Mouse (Mus musculus): ENCODE data around the gene Luc7l. TPM values are rescaled to one million over a fixed set of nuclear protein-coding genes. Genes with fewer than 3 reads are reported as not detected.
"Not testable (repeated sequence)": the region's sequence is repeated elsewhere in the genome, so short reads cannot be mapped to it uniquely, and the experiment has no call there.

Luc7l gene
- total and polyA plus RNA-seq, 2 experiments from 2014 or later: 88.4 to 120 TPM

DNA sequence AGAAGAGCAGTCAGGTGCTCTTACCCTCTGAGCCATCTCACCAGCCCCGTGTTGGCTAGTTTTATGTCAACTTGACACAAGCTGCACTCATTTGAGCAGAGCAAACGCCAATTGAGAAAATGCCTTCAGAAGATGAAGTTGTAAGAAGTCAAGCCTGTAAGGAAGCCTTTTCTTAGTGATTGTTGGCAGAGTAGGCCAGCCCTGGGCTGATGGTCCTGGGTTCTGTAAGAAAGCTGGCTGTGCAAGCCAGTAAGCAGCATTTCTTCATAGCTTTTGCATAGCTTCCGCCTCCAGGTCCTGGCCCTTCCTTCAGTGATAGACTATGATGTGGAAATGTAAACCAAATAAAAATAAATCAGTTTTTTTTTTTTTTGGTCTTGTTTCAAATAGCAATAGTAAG is 19.9 kb downstream of the Luc7l start:
- WGBS: 89% methylated on average over 3 of the region's 3 CpGs
- H3K36me3 ChIP-seq (ENCODE audit: insufficient read depth): peaks cover 64% of the 10 kb centered on the region

GRCm38 (mm10) chr17:26275933-26276332 is 23.2 kb downstream of the Luc7l start:
- no peak for ATAC-seq
- H3K4me2 ChIP-seq (ENCODE audit: low read depth): no peak overlapping the region
- no peak for DNase-seq
- 86% methylated on average over 13 of the region's 13 CpGs for WGBS
- H3K9ac ChIP-seq: no peak overlapping the region
- no peaks in the 10 kb centered on the region for H3K4me1 ChIP-seq (ENCODE audit: insufficient read depth)
- H3K36me3 ChIP-seq (ENCODE audit: insufficient read depth): peaks cover 70% of the 10 kb centered on the region
- H3K4me3 ChIP-seq (ENCODE audit: low read depth, low read length): no peak overlapping the region
- H3K9me3 ChIP-seq (ENCODE audit: low read length): no peaks in the 10 kb centered on the region
- no peaks in the 10 kb centered on the region for H3K27me3 ChIP-seq (ENCODE audit: insufficient read depth, low read length)
- H3K27ac ChIP-seq (ENCODE audit: low read depth, low read length): no peak overlapping the region
- no peak for TF ChIP-seq CTCF (IDR thresholded peaks at IDR 0.05; ENCODE audit: low read depth)

More for the DNA sequence above, 19.9 kb downstream of the Luc7l start:
- no peak overlapping the region for H3K4me3 ChIP-seq (ENCODE audit: low read depth, low read length)
- no peak overlapping the region for H3K4me2 ChIP-seq (ENCODE audit: low read depth)
- no peak for ATAC-seq
- H3K9ac ChIP-seq: no peak overlapping the region
- no peaks in the 10 kb centered on the region for H3K4me1 ChIP-seq (ENCODE audit: insufficient read depth)
- no peak for DNase-seq
- H3K27ac ChIP-seq (ENCODE audit: low read depth, low read length): no peak overlapping the region
- no peaks in the 10 kb centered on the region for H3K9me3 ChIP-seq (ENCODE audit: low read length)
- TF ChIP-seq CTCF (IDR thresholded peaks at IDR 0.05; ENCODE audit: low read depth): no peak
- no peaks in the 10 kb centered on the region for H3K27me3 ChIP-seq (ENCODE audit: insufficient read depth, low read length)

GRCm38 (mm10) chr17:26276711-26277110 is 24.0 kb downstream of the Luc7l start:
- Histone ChIP-seq H3K4me2 (ENCODE audit: low read depth) (no peak overlapping the region), H3K9me3 (ENCODE audit: low read length) (no peaks in the 10 kb centered on the region), H3K36me3 (ENCODE audit: insufficient read depth) (peaks cover 71% of the 10 kb centered on the region), H3K27me3 (ENCODE audit: insufficient read depth, low read length) (no peaks in the 10 kb centered on the region), H3K4me1 (ENCODE audit: insufficient read depth) (no peaks in the 10 kb centered on the region), H3K4me3 (ENCODE audit: low read depth, low read length) (no peak overlapping the region), H3K9ac (no peak overlapping the region), H3K27ac (ENCODE audit: low read depth, low read length) (no peak overlapping the region)
- WGBS: 95% methylated on average over 4 of the region's 4 CpGs
- ATAC-seq: no peak; the same call in 1 of the 2 replicates
- TF ChIP-seq CTCF (IDR thresholded peaks at IDR 0.05; ENCODE audit: low read depth): peak; percentile 79
- peak; percentile 67 for DNase-seq

DNA sequence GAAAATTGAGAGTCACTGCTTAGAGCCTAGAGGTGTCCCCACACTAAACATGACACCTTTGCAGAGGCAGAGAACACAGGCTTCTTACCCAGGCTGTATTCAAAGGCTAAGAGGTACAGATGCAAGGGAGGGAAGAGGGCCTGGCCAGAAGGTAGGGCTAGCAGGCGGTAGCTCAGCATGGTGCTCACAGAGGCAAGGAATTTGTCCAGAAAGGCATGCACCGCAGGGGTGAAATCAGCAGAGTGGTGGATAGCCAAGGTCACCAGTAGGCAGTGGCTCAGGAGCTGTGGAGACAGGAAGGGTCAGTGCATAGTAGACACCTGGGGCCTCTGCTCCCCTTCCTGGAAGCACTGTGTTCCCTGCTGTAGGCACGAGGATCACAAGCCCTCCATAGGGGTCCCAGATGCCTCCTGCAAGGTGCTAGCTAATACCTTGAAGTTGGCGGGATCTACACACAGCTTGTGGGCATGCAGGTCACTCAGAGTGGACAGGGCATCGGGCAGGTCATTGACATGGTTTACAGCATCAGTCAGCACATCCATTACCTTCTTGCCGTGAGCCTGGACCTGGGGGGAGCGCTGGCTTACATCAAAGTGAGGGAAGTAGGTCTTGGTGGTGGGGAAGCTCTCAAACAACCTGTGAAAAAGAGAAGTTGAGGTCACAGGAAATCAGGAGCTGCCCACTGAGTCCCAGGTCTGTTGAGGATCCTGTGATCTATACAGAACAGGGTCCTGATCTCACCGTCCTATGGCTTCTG is 33.7 kb downstream of the Luc7l start:
- no peak overlapping the region for H3K27ac ChIP-seq (ENCODE audit: low read depth, low read length)
- no peaks in the 10 kb centered on the region for H3K4me1 ChIP-seq (ENCODE audit: insufficient read depth)
- WGBS: 88% methylated on average over 8 of the region's 8 CpGs
- no peaks in the 10 kb centered on the region for H3K9me3 ChIP-seq (ENCODE audit: low read length)
- H3K9ac ChIP-seq: no peak overlapping the region
- H3K4me3 ChIP-seq (ENCODE audit: low read depth, low read length): no peak overlapping the region
- ATAC-seq (no peak), DNase-seq (no peak)
- no peaks in the 10 kb centered on the region for H3K27me3 ChIP-seq (ENCODE audit: insufficient read depth, low read length)
- H3K4me2 ChIP-seq (ENCODE audit: low read depth): no peak overlapping the region
- no peak for TF ChIP-seq CTCF (IDR thresholded peaks at IDR 0.05; ENCODE audit: low read depth)
- peaks cover 77% of the 10 kb centered on the region for H3K36me3 ChIP-seq (ENCODE audit: insufficient read depth)

DNA sequence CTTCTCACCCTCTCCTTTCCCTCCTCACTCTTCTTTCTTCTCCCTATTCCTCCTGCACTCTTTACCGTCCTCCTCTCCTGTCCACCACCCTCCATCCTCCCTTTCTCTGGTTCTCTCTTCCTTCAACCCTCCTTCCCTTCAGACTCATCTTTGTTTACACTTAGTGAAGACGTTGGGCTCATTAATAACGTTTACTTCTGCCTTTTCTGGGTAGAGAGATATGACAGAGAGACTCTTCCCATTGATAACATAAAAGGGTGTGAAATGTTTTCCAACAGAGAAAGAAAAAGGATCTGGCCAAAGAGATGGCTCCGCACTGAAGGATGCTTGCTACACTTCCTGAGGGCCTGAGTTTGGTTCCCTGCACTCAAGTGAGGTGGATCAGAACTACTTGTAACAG is 36.8 kb downstream of the Luc7l start:
- H3K9me3 ChIP-seq (ENCODE audit: low read length): no peaks in the 10 kb centered on the region
- H3K36me3 ChIP-seq (ENCODE audit: insufficient read depth): peaks cover 51% of the 10 kb centered on the region
- no peak overlapping the region for H3K4me2 ChIP-seq (ENCODE audit: low read depth)
- no peaks in the 10 kb centered on the region for H3K27me3 ChIP-seq (ENCODE audit: insufficient read depth, low read length)
- no peak overlapping the region for H3K4me3 ChIP-seq (ENCODE audit: low read depth, low read length)
- WGBS: 89% methylated on average over 4 of the region's 4 CpGs
- ATAC-seq (no peak), DNase-seq (no peak)
- no peaks in the 10 kb centered on the region for H3K4me1 ChIP-seq (ENCODE audit: insufficient read depth)
- no peak for TF ChIP-seq CTCF (IDR thresholded peaks at IDR 0.05; ENCODE audit: low read depth)
- no peak overlapping the region for H3K27ac ChIP-seq (ENCODE audit: low read depth, low read length)
- no peak overlapping the region for H3K9ac ChIP-seq

DNA sequence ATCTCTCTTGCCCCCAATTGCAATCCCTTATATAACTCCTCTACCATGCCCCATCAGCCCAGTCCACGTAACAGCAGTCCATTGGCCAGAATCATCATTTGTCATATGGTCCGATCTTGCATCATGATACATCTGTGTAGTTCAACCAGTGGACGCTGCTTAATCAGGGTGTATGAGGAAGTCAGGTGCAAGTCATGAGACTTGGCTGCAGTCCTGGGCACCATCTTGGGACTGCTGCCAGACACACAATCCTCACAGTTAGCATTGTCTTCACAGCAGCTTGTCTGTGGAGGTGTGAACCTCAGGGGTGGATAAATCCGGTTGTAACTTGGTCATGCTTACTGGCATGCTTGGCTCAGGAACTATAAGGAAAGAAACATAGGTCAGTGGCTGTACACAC is 45.6 kb downstream of the Luc7l start:
- not testable (repeated sequence) for H3K4me1 ChIP-seq (ENCODE audit: insufficient read depth); H3K9me3 ChIP-seq (ENCODE audit: low read length); H3K36me3 ChIP-seq (ENCODE audit: insufficient read depth); H3K27me3 ChIP-seq (ENCODE audit: insufficient read depth, low read length); H3K9ac ChIP-seq; H3K4me2 ChIP-seq (ENCODE audit: low read depth); DNase-seq; H3K27ac ChIP-seq (ENCODE audit: low read depth, low read length); H3K4me3 ChIP-seq (ENCODE audit: low read depth, low read length); ATAC-seq
- WGBS: 91% methylated on average over 4 of the region's 4 CpGs

- H3K4me2 ChIP-seq (ENCODE audit: low read depth): no peak overlapping the region
- no peak overlapping the region for H3K4me3 ChIP-seq (ENCODE audit: low read depth, low read length)
- H3K4me1 ChIP-seq (ENCODE audit: insufficient read depth): no peaks in the 10 kb centered on the region
- peak; percentile 78 for ATAC-seq
- TF ChIP-seq CTCF (IDR thresholded peaks at IDR 0.05; ENCODE audit: low read depth): peak; percentile 87
- H3K9me3 ChIP-seq (ENCODE audit: low read length): no peaks in the 10 kb centered on the region
- H3K36me3 ChIP-seq (ENCODE audit: insufficient read depth): no peaks in the 10 kb centered on the region
- 9% methylated on average over 6 of the region's 6 CpGs for WGBS
- no peak overlapping the region for H3K9ac ChIP-seq
- H3K27me3 ChIP-seq (ENCODE audit: insufficient read depth, low read length): no peaks in the 10 kb centered on the region
- peak; percentile 91 for DNase-seq
- H3K27ac ChIP-seq (ENCODE audit: low read depth, low read length): no peak overlapping the region
These were observed 61.6 kb downstream of the Luc7l start for GRCm38 (mm10) chr17:26314291-26314690.
